Mouse (Mus musculus) MEL-GATA-1-ER (cell line): ENCODE measurements around the gene Cnpy2.
"Not testable (repeated sequence)": the region's sequence is repeated elsewhere in the genome, so short reads cannot be mapped to it uniquely, and the experiment has no call there.

Source experiments
- DNase-seq: peaks from one replicate; pipeline ENCODE4 v3.0.0-alpha.2; 2012; ENCODE audit warnings: low read depth; ENCODE audit errors: extremely low read depth

Gene Cnpy2

DNA sequence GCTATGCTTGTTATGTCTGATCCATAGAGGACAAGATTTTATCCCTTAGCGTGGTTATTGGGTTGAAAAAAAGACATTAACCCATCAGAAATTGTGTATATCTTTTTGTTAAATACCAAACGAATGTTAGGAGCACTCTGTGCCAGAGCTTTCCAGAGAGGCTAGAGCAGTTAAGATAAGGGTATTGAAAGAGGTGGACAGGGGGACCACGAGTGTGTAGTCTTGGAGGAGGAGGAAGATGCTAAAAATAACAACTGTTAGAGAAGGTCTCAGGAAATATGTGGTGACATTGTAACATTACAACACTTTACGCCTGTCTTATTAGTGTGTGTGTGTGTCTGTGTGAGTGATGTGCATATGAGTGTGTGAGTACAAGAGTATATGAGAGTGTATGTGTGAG lies 11.4 kb upstream of the Cnpy2 start:
- DNase-seq, result no peak

GRCm38 (mm10) chr10:128315578-128315977 lies 6.7 kb upstream of the Cnpy2 start:
- DNase-seq, result no peak

GRCm38 (mm10) chr10:128321641-128322040 lies 618 bp upstream of the Cnpy2 start:
- no peak for DNase-seq

GRCm38 (mm10) chr10:128323516-128323915 lies 1.3 kb downstream of the Cnpy2 start:
- DNase-seq, result no peak

DNA sequence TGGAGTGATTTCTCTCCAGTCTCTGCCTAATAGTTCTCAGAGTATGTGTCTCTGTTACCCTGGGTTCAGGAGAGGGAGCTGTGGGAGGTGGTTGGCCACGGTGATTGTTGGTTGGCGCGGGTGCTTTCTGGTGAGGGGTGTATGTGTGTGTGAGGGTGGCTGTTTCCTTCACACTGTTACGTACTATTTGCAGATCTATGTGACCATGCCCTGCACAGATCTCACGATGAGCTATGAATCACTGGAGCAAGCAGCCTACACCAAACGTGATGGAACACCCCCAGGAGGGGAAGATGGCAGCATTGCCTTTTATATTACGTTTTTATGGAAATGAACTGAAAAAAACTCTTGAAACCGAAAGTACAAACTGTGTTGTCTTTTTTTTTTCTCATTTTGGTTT lies 4.6 kb downstream of the Cnpy2 start:
- DNase-seq, result no peak

- DNase-seq, result no peak
Observed at GRCm38 (mm10) chr10:128327610-128328009, 5.4 kb downstream of the Cnpy2 start.

DNA sequence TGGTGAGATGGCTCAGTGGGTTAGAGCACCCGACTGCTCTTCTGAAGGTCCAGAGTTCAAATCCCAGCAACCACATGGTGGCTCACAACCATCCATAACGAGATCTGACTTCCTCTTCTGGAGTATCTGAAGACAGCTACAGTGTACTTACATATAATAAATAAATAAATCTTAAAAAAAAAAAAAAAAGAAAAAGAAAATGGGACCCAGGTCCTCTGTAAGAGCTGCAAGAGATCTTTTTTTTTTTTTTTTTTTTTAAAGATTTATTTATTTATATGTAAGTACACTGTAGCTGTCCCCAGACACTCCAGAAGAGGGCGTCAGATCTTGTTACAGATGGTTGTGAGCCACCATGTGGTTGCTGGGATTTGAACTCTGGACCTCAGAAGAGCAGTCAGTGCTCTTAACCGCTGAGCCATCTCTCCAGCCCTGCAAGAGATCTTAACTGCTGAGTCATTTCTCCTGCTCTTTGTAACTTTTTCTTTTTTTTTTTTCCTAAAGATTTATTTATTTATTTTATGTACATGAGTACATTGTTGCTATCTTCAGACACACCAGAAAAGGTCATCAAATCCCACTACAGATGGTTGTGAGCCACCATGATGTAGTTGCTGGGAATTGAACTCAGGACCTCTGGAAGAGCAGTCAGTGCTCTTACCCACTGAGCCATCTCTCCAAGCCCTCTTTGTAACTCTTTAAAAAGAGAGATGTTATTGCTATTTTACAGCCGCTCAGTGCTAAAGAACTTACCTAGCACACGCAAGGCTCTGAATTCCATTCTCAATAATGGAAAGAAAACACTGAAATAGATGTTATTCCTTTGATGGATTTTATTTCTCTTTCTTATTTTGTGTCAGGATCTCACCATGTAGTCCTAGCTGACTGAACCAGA lies 10.3 kb downstream of the Cnpy2 start:
- DNase-seq, result not testable (repeated sequence)

DNA sequence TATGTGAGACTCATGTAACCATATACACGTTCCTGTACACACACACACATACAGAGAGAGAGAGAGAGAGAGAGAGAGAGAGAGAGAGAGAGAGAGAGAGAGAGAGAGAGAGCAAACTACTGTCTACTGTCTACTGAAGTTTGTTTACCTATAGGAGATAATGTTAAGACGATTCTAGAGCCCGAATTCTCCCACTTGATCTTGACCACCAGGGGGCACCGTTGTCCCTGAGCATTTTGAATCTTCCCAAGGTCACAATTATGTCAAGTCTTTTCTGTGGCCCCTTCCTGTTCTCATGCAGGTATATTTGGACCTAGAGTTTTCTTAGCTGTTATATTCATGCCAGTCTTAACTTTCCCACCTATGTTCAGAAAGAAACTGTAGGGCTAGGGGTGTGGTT lies 13.3 kb downstream of the Cnpy2 start:
- DNase-seq, result peak; percentile 77

GRCm38 (mm10) chr10:128336195-128336594 lies 13.9 kb downstream of the Cnpy2 start:
- no peak for DNase-seq

DNA sequence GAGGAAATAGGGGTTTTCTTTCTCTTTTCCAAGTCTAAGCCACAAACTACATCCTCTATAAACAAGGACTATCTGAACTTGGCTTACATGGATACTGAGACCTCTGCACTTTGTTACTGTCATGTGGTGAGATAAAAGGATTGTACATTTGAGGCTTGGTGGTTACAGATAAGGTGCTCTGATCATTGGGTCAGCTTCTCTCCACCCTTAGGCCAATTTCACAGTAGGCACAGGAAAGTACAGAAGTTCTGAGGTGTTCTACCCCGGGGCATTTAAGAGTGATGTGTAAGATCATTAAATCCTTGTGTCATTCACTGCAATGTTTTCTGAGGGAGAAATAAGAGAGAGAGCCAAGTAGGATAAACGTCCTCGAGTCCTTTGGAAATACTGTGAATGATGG lies 14.3 kb downstream of the Cnpy2 start:
- peak; percentile 37 for DNase-seq

GRCm38 (mm10) chr10:128337306-128338181 lies 15.3 kb downstream of the Cnpy2 start, which contains the start of gene Cs:
Cs (plus strand) TSS chr10:128337734.
- DNase-seq, result peak; percentile 98

DNA sequence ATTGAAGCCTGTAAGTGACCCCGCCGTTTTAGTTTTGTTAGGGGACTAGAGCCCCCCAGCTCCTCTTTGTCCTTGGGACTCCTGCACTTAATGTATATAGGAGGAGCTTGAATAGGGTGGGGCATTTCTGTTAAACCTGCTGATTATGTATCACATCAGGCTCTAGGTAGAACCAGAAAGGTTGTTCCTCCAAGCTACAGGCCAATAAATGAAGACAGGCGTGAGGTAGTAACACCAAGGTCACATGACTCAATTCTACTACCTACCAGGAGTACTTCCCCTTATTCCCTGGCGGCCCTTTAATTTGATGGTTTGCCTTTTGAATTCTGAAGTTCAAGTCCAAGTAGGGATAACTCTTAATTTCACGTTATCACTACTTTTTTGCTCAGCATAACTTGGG lies 16.2 kb downstream of the Cnpy2 start:
- DNase-seq, result peak; percentile 81

DNA sequence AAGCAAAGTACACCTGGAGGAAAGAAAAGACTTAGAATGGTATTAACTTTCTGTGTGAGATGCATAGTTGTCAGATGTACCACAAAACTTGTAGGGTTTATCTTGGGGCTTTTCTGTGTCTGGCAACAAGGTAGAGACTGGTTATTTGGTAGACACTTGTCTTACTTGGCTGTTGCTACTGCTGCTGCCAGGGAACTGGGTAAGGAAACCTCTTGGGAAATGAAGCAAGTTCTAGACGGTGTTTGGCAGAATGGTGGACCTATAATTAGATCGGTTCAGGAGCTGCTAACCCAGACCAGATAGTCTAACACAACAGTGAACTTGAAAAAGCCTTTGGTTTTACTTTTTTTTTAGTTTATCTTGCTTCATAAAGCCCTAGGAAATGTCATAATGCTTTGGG lies 16.7 kb downstream of the Cnpy2 start:
- DNase-seq, result no peak

GRCm38 (mm10) chr10:128340257-128340656 lies 18.0 kb downstream of the Cnpy2 start:
- DNase-seq, result peak; percentile 41

DNA sequence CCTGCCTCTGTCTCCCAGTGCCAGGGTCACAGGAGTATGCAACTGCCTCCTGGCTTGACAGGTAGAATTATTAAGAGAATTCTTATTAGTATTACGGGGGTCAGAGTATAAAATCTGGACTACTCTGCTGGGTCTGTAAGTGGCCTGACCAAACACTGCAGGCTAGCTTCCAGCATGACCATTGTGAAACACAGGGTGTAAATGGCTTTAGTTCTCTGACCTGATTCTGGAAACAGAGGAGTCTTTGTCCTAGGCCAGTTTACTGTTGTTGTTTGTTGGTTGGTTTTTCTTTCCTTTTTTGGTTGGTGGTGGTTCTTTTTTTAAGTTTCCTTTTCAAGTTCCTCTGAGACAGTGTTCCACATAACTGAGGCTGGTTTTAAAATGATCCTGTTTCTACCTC lies 21.2 kb downstream of the Cnpy2 start:
- no peak for DNase-seq

DNA sequence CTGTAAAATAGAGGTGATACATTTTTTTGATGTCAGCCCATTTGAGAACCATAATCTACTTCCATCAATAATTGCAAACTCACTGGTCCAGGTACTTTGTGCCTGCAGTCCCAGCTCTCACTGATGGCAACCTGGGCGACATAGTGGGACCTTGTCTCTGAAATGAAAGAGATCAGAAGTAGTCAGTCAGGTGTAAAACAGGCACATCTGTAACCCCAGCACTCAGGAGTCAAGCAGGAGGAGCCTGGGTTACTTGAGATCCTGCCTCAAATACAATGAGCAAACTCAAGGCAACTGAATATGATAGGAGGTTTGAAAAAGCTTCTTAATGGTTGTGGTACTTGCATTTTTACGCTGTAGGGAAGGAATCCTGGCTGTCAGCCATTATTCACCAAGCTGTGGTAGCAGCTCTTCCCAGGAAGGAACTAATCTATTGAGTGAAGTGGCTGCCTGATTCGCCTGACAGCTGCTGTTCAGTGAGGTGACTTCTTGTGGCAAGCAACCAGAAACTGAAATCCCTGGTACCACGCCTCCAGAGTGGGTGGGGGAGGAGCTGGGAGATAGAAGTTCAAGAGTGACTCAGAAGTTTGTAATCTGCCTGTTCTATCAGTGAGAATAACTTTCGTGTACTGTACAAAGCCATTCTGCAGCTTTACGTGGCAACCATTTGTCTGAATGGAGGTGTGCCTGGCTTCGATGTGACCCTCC lies 22.5 kb downstream of the Cnpy2 start:
- DNase-seq, result peak; percentile 93

- no peak for DNase-seq
Observed at GRCm38 (mm10) chr10:128347541-128347940, 25.3 kb downstream of the Cnpy2 start.

- no peak for DNase-seq
Observed at GRCm38 (mm10) chr10:128358796-128359195, 36.5 kb downstream of the Cnpy2 start.

- DNase-seq, result no peak
Observed at GRCm38 (mm10) chr10:128359226-128359625, 37.0 kb downstream of the Cnpy2 start.

- no peak for DNase-seq
Observed at GRCm38 (mm10) chr10:128361836-128362235, 39.6 kb downstream of the Cnpy2 start.

- DNase-seq, result no peak
Observed at GRCm38 (mm10) chr10:128362568-128362967, 40.3 kb downstream of the Cnpy2 start.
